In the genomic region with DNA sequence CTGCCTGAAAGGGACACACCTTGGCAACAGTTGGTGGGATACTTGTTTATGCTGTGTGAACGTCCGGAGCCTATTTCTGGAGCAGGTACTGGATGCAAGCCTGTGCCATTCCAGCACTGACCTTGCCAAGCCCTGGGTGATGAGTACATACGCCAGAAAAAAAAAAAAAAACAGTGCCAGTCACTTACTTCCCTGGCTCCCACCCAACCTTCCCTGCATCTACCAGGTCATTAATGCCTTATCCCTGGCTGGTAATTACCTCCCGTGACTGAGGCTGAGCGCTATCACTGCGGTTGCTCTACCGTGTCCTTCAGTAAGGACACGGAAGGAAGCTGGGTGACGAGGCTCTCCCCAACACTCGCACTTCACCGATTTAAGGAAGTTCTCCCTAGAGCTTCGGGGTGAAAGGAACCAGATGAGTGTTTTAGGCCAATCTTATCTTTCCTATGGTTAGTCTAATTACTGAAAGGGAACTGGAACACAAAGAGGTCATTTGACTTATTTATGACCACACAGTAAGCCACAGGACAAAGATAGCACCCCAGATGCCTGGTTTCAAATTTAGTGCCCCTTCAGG, we compare ENCODE assay signal across 8 mouse cellular contexts. TPM values are rescaled to one million over a fixed set of nuclear protein-coding genes. Genes with fewer than 3 reads are reported as not detected.
DNase-seq lines count a peak whose midpoint lies in the region; ATAC-seq and TF ChIP-seq lines count a peak whose summit lies in the region.

No protein-coding gene starts in this region.

- H3K27me3 ChIP-seq in kidney, embryonic 15.5 days: no peaks in the 10 kb centered on the region
- H3K27me3 ChIP-seq in heart, postnatal 0 days (ENCODE audit: control insufficient read depth, insufficient read depth, low read length): no peaks in the 10 kb centered on the region
- no peaks in the 10 kb centered on the region for H3K27me3 ChIP-seq in forebrain, embryonic 12.5 days

- H3K9me3 ChIP-seq in kidney, embryonic 15.5 days (replicated peaks): peaks cover 3% of the 10 kb centered on the region; the same call in 1 of the 2 replicates
- no peaks in the 10 kb centered on the region for H3K9me3 ChIP-seq in heart, postnatal 0 days (replicated peaks; ENCODE audit: control insufficient read depth, low read length)
- no peaks in the 10 kb centered on the region for H3K9me3 ChIP-seq in forebrain, embryonic 12.5 days

- 35% methylated on average over 12 of the region's 12 CpGs for WGBS in kidney, embryonic 15.5 days
- 27% methylated on average over 12 of the region's 12 CpGs for WGBS in heart, postnatal 0 days
- WGBS in forebrain, embryonic 12.5 days: 83% methylated on average over 12 of the region's 12 CpGs

- H3K4me3 ChIP-seq in kidney, embryonic 15.5 days (replicated peaks): no peak overlapping the region
- H3K4me3 ChIP-seq in heart, postnatal 0 days (ENCODE audit: low read depth, low read length): no peak overlapping the region
- H3K4me3 ChIP-seq in forebrain, embryonic 12.5 days (replicated peaks): no peak overlapping the region
- H3K4me3 ChIP-seq in layer of hippocampus, adult 2 months: no peak overlapping the region

- DNase-seq in kidney, adult 11 months: peak; percentile 36
- DNase-seq in c-Kit-positive CD71-negative TER-119-negative erythroid progenitor cells, embryonic 14.5 days (ENCODE audit: low read depth): peak; percentile 52
- peak; percentile 76 for DNase-seq in heart, postnatal 0 days (ENCODE audit: low spot score)
- DNase-seq in lung, postnatal 36 days: peak; percentile 31
- DNase-seq in right cerebral cortex, postnatal 14 days: no peak
- DNase-seq in layer of hippocampus, adult 2 months (ENCODE audit: low spot score in 2 of 2): no peak

- H3K4me1 ChIP-seq in kidney, embryonic 15.5 days: peaks cover 23% of the 10 kb centered on the region
- peaks cover 9% of the 10 kb centered on the region; the same call in 1 of the 2 replicates for H3K4me1 ChIP-seq in heart, postnatal 0 days (ENCODE audit: control insufficient read depth, insufficient read depth)
- peaks cover 9% of the 10 kb centered on the region for H3K4me1 ChIP-seq in forebrain, embryonic 12.5 days

- H3K36me3 ChIP-seq in kidney, embryonic 15.5 days: peaks cover 23% of the 10 kb centered on the region
- H3K36me3 ChIP-seq in heart, postnatal 0 days (replicated peaks; ENCODE audit: control insufficient read depth, insufficient read depth, low read length): peaks cover 26% of the 10 kb centered on the region
- H3K36me3 ChIP-seq in forebrain, embryonic 12.5 days (replicated peaks): peaks cover 24% of the 10 kb centered on the region

- TF ChIP-seq CTCF in heart, postnatal 0 days (IDR thresholded peaks at IDR 0.05; ENCODE audit: low read depth): no peak
- TF ChIP-seq CTCF in layer of hippocampus, adult 2 months (conservative IDR thresholded peaks at IDR 0.05): no peak

- no peak for ATAC-seq in kidney, embryonic 15.5 days (replicated peaks; ENCODE audit: low FRiP score)
- peak; percentile 91 for ATAC-seq in heart, postnatal 0 days (ENCODE audit: insufficient read depth, low read depth)
- no peak for ATAC-seq in forebrain, embryonic 12.5 days (ENCODE audit: low FRiP score)

- no peak overlapping the region for H3K27ac ChIP-seq in kidney, embryonic 15.5 days
- peak overlapping the region; percentile 77 for H3K27ac ChIP-seq in heart, postnatal 0 days (ENCODE audit: low read depth)
- no peak overlapping the region for H3K27ac ChIP-seq in forebrain, embryonic 12.5 days
- no peak overlapping the region for H3K27ac ChIP-seq in layer of hippocampus, adult 2 months

- H3K4me2 ChIP-seq in kidney, embryonic 15.5 days: no peak overlapping the region; the same call in 1 of the 2 replicates
- H3K4me2 ChIP-seq in heart, postnatal 0 days (ENCODE audit: low read depth, low read length): peak overlapping the region; percentile 30
- H3K4me2 ChIP-seq in forebrain, embryonic 12.5 days: no peak overlapping the region

- no peak overlapping the region for H3K9ac ChIP-seq in kidney, embryonic 15.5 days
- no peak overlapping the region for H3K9ac ChIP-seq in heart, postnatal 0 days (replicated peaks; ENCODE audit: low read depth, low read length)
- H3K9ac ChIP-seq in forebrain, embryonic 12.5 days: no peak overlapping the region

- TF ChIP-seq EP300 in heart, postnatal 0 days (IDR thresholded peaks at IDR 0.05; ENCODE audit: low read depth): no peak; the same call in 1 of the 2 replicates

RNA-seq across cellular contexts. Expression of gene Ccdc32, which starts 13.5 kb away (rescaled TPM):
- polyA plus RNA-seq in kidney, embryonic 15.5 days (2015; fragmentation: Nextera tagmentation; extraction: Ambion mirVana): 21.8 and 23.3 TPM in 2 replicates
- total RNA-seq in heart, postnatal 0 days (2014; rRNA removed; ENCODE audit: low replicate concordance): 14.7 and 19.1 TPM in 2 replicates
- 20.7 and 21.1 TPM in 2 replicates for polyA plus RNA-seq in heart, postnatal 0 days (2015; fragmentation: Nextera tagmentation; extraction: Ambion mirVana)
- 25.3 and 26.4 TPM in 2 replicates for polyA plus RNA-seq in forebrain, embryonic 12.5 days (2016; fragmentation: Nextera tagmentation; extraction: Ambion mirVana)
- total RNA-seq in layer of hippocampus, adult 2 months (2021): 10 to 100 TPM; 53.2 to 53.6 TPM

RNA-seq across cellular contexts. Expression of gene Rpusd2, which starts 18.9 kb away (rescaled TPM):
- 4.2 and 4.8 TPM in 2 replicates for polyA plus RNA-seq in kidney, embryonic 15.5 days (2015; fragmentation: Nextera tagmentation; extraction: Ambion mirVana)
- total RNA-seq in heart, postnatal 0 days (2014; rRNA removed; ENCODE audit: low replicate concordance): 8.8 and 14.3 TPM in 2 replicates
- 2.6 and 3.3 TPM in 2 replicates for polyA plus RNA-seq in heart, postnatal 0 days (2015; fragmentation: Nextera tagmentation; extraction: Ambion mirVana)
- polyA plus RNA-seq in forebrain, embryonic 12.5 days (2016; fragmentation: Nextera tagmentation; extraction: Ambion mirVana): 7.0 and 7.7 TPM in 2 replicates
- 1 to 10 TPM; 8.0 to 8.1 TPM for total RNA-seq in layer of hippocampus, adult 2 months (2021)

RNA-seq across cellular contexts. Expression of gene Knl1, which starts 31.2 kb away (rescaled TPM):
- polyA plus RNA-seq in kidney, embryonic 15.5 days (2015; fragmentation: Nextera tagmentation; extraction: Ambion mirVana): 52.4 and 53.7 TPM in 2 replicates
- 9.1 and 50.5 TPM in 2 replicates for total RNA-seq in heart, postnatal 0 days (2014; rRNA removed; ENCODE audit: low replicate concordance)
- 12.6 and 14.5 TPM in 2 replicates for polyA plus RNA-seq in heart, postnatal 0 days (2015; fragmentation: Nextera tagmentation; extraction: Ambion mirVana)
- 71.0 and 84.4 TPM in 2 replicates for polyA plus RNA-seq in forebrain, embryonic 12.5 days (2016; fragmentation: Nextera tagmentation; extraction: Ambion mirVana)
- under 1 TPM; 0.20 to 0.27 TPM for total RNA-seq in layer of hippocampus, adult 2 months (2021)

Comparison
In these comparisons a context has a peak if more than half of its experiments do, and no peak if none do; other contexts are left out.
1. DNase-seq: peak in kidney, adult 11 months (single experiment), c-Kit-positive CD71-negative TER-119-negative erythroid progenitor cells, embryonic 14.5 days (single experiment), heart, postnatal 0 days (single experiment) and lung, postnatal 36 days (single experiment); none in right cerebral cortex, postnatal 14 days (single experiment) and layer of hippocampus, adult 2 months (0 of 2).